Mouse (Mus musculus) lung, postnatal 4 days (tissue): ENCODE results near the gene Kdm2b.

Source experiments
- DNase-seq, 2 experiments: peaks; one replicate each; pipeline ENCODE4 v3.0.0; 2021

Gene Kdm2b

GRCm38 (mm10) chr5:122971438-122971837 lies 18.2 kb downstream of the Kdm2b start:
- DNase-seq = no peak

GRCm38 (mm10) chr5:122970056-122970455 lies 19.6 kb downstream of the Kdm2b start:
- no peak for DNase-seq

GRCm38 (mm10) chr5:122968322-122968721 lies 21.3 kb downstream of the Kdm2b start:
- peak; percentile 74 to 87 for DNase-seq

- no peak for DNase-seq
Measured at GRCm38 (mm10) chr5:122965427-122965826, 24.2 kb downstream of the Kdm2b start.

- no peak for DNase-seq
Measured at GRCm38 (mm10) chr5:122964853-122965252, 24.8 kb downstream of the Kdm2b start.

- peak in 1 of 2 experiments; percentile 37 for DNase-seq
Measured at GRCm38 (mm10) chr5:122961905-122962304, 27.7 kb downstream of the Kdm2b start.

GRCm38 (mm10) chr5:122959391-122959790 lies 30.2 kb downstream of the Kdm2b start:
- DNase-seq = no peak

GRCm38 (mm10) chr5:122956059-122956458 lies 33.6 kb downstream of the Kdm2b start:
- no peak for DNase-seq

- DNase-seq = peak; percentile 21 to 42
Measured at GRCm38 (mm10) chr5:122951913-122952641, 37.5 kb downstream of the Kdm2b start.

GRCm38 (mm10) chr5:122951056-122951912 lies 38.3 kb downstream of the Kdm2b start:
- peak; percentile 73 to 79 for DNase-seq

- DNase-seq = peak in 1 of 2 experiments; percentile 18
Measured at GRCm38 (mm10) chr5:122950329-122950953, 39.2 kb downstream of the Kdm2b start.

GRCm38 (mm10) chr5:122949101-122949500 lies 40.5 kb downstream of the Kdm2b start:
- DNase-seq = no peak

- DNase-seq = peak; percentile 46 to 73
Measured at GRCm38 (mm10) chr5:122947534-122947933, 42.1 kb downstream of the Kdm2b start.

- no peak for DNase-seq
Measured at GRCm38 (mm10) chr5:122938676-122939075, 50.9 kb downstream of the Kdm2b start.

- DNase-seq = no peak
Measured at GRCm38 (mm10) chr5:122937958-122938540, 51.6 kb downstream of the Kdm2b start.

GRCm38 (mm10) chr5:122937031-122937430 lies 52.6 kb downstream of the Kdm2b start:
- DNase-seq = peak; percentile 25 to 60

GRCm38 (mm10) chr5:122935810-122936209 lies 53.8 kb downstream of the Kdm2b start:
- no peak for DNase-seq

GRCm38 (mm10) chr5:122930991-122931390 lies 58.6 kb downstream of the Kdm2b start:
- DNase-seq = peak; percentile 25 to 59

GRCm38 (mm10) chr5:122928293-122928692 lies 61.3 kb downstream of the Kdm2b start:
- no peak for DNase-seq

GRCm38 (mm10) chr5:122927703-122928102 lies 61.9 kb downstream of the Kdm2b start:
- no peak for DNase-seq

- DNase-seq = no peak
Measured at GRCm38 (mm10) chr5:122927092-122927491, 62.5 kb downstream of the Kdm2b start.

GRCm38 (mm10) chr5:122926341-122926740 lies 63.3 kb downstream of the Kdm2b start:
- peak in 1 of 2 experiments; percentile 23 for DNase-seq

- peak; percentile 62 to 79 for DNase-seq
Measured at GRCm38 (mm10) chr5:122925534-122925958, 64.1 kb downstream of the Kdm2b start.
